Mouse (Mus musculus) kidney, embryonic 14.5 days (tissue): ENCODE results near the gene Kalrn. TPM values are rescaled to one million over a fixed set of nuclear protein-coding genes. Genes with fewer than 3 reads are reported as not detected.

ENCODE experiments used
- ATAC-seq: fragments of 200-750 bp; cut with Nextera tagmentation; 2 replicates; pipeline ENCODE4 v1.8.0; 2017; ENCODE audit warnings: moderate number of reproducible peaks, mild to moderate bottlenecking, moderate TSS enrichment, moderate library complexity; ENCODE audit not compliant: low FRiP score, low TSS enrichment
- H3K27ac ChIP-seq: fragments of 300-500 bp; sonication (generic); 2 replicates; pipeline ENCODE4 v1.5.1; 2014; ENCODE audit warnings: low read depth, mild to moderate bottlenecking, low read length, moderate library complexity, mixed read lengths
- H3K27me3 ChIP-seq: fragments of 300-500 bp; sonication (generic); 2 replicates; pipeline ENCODE4 v1.6.1; 2014; ENCODE audit warnings: mild to moderate bottlenecking, low read length; ENCODE audit not compliant: control insufficient read depth, insufficient read depth
- H3K36me3 ChIP-seq: fragments of 300-500 bp; sonication (generic); 2 replicates; pipeline ENCODE4 v1.6.1; 2014; ENCODE audit warnings: low read length, mixed read lengths; ENCODE audit not compliant: control insufficient read depth, insufficient read depth
- H3K4me1 ChIP-seq: fragments of 300-500 bp; sonication (generic); 2 replicates; pipeline ENCODE4 v1.6.1; 2014; ENCODE audit warnings: low read length, mixed read lengths; ENCODE audit not compliant: control insufficient read depth, insufficient read depth
- H3K4me2 ChIP-seq: fragments of 300-500 bp; sonication (generic); replicated peaks from 2 replicates; pipeline ENCODE4 v1.6.1; 2014; ENCODE audit warnings: low read depth, mild to moderate bottlenecking, low read length
- H3K4me3 ChIP-seq: fragments of 300-500 bp; sonication (generic); 2 replicates; pipeline ENCODE4 v1.5.1; 2014; ENCODE audit warnings: mild to moderate bottlenecking, low read length
- H3K9ac ChIP-seq: fragments of 300-500 bp; sonication (generic); 2 replicates; pipeline ENCODE4 v1.6.1; 2014; ENCODE audit warnings: low read depth, mild to moderate bottlenecking, low read length, moderate library complexity
- H3K9me3 ChIP-seq: fragments of 300-500 bp; sonication (generic); 2 replicates; pipeline ENCODE4 v1.6.1; 2016; ENCODE audit warnings: low read length; ENCODE audit not compliant: control insufficient read depth
- WGBS: fragments of 180-500 bp; shearing (Covaris S2); extraction: QIAGEN DNeasy Blood & Tissue Kit; methylation state at CpG from one replicate; pipeline ENCODE4 v1.1.7; 2014; 5-methylcytosine and 5-hydroxymethylcytosine counted together
- polyA plus RNA-seq: library from polyadenylated mRNA; unstranded; fragments of >200 nt; fragmentation: Nextera tagmentation; extraction: Ambion mirVana; gene quantifications from 2 replicates; pipeline ENCODE4 v1.2.1, GENCODE M21; 2014

Kalrn gene
- polyA plus RNA-seq, 1 experiment from 2014 or later: 16.0 TPM

DNA sequence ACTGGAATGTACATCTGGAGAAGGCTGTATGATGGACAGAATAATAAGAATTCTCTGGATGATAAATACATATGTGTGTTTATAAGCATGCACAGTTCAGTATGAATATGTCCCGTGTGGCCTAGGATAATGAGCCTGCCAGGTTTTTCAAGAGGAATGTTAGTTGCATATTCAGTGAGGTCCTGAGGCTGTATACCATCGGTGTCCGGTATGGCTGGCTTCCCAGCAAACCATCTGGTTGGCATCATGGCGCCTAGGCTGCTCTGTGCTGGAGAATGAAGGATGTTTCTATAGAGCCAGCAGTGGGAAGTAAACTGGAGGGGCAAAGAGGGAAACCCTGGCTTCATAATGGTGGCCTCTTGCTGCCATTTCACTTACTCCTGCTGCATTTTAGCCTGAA lies 510.0 kb downstream of the Kalrn start:
- peaks cover 6% of the 10 kb centered on the region for H3K4me1 ChIP-seq
- WGBS: 90% methylated on average over 4 of the region's 4 CpGs
- no peaks in the 10 kb centered on the region for H3K9me3 ChIP-seq
- H3K36me3 ChIP-seq: no peaks in the 10 kb centered on the region
- no peak overlapping the region for H3K4me3 ChIP-seq
- no peak for ATAC-seq
- no peak overlapping the region for H3K9ac ChIP-seq
- H3K27me3 ChIP-seq: no peaks in the 10 kb centered on the region
- H3K27ac ChIP-seq: no peak overlapping the region
- no peak overlapping the region for H3K4me2 ChIP-seq

DNA sequence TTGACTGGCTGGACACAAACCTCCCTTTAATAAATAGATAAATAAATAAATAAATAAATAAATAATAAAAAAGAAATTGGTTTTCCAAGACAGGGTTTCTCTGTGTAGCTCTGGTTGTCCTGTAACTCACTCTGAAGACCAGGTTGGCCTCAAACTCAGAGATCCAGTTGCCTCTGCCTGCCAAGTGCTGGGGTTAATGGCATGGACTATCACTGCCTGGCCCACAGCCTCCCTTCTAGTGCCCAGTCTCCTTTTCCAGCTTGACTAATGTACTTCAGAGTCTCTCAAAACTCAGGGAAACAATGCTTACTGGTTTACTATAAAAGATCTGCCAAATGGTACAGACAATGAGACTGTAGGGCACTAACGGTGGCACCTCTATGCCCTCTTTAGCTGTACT lies 511.7 kb downstream of the Kalrn start:
- no peaks in the 10 kb centered on the region for H3K36me3 ChIP-seq
- peaks cover 16% of the 10 kb centered on the region for H3K4me1 ChIP-seq
- 95% methylated on average over 1 of the region's 1 CpGs for WGBS
- H3K27ac ChIP-seq: no peak overlapping the region
- H3K27me3 ChIP-seq: no peaks in the 10 kb centered on the region
- no peak overlapping the region for H3K9ac ChIP-seq
- H3K4me2 ChIP-seq: no peak overlapping the region
- H3K9me3 ChIP-seq: no peaks in the 10 kb centered on the region
- no peak overlapping the region for H3K4me3 ChIP-seq
- ATAC-seq: no peak

DNA sequence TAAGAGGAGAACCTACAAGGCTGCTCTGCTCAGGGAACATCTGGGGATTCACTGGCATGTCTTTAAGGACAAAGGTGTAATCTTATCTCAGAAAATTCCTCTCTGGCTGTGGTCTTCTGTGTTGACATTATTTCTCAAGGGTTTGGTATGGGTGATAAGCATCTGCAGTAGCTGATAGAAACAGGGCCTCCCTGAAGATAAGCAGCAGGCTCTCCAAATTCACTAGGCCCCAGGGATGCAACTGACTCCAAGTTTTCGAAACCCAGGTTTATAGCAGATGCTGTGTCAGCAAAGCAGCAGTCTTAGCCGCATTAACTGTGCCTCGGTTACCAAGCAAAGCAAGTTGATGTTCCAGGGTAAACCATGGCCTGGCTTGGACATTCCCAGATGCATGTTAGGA lies 514.7 kb downstream of the Kalrn start:
- no peak for ATAC-seq
- WGBS: 37% methylated on average over 3 of the region's 3 CpGs
- H3K27ac ChIP-seq: no peak overlapping the region
- no peaks in the 10 kb centered on the region for H3K27me3 ChIP-seq
- H3K36me3 ChIP-seq: no peaks in the 10 kb centered on the region
- H3K9me3 ChIP-seq: no peaks in the 10 kb centered on the region
- peaks cover 20% of the 10 kb centered on the region for H3K4me1 ChIP-seq
- no peak overlapping the region for H3K9ac ChIP-seq
- H3K4me2 ChIP-seq: no peak overlapping the region
- no peak overlapping the region for H3K4me3 ChIP-seq

DNA sequence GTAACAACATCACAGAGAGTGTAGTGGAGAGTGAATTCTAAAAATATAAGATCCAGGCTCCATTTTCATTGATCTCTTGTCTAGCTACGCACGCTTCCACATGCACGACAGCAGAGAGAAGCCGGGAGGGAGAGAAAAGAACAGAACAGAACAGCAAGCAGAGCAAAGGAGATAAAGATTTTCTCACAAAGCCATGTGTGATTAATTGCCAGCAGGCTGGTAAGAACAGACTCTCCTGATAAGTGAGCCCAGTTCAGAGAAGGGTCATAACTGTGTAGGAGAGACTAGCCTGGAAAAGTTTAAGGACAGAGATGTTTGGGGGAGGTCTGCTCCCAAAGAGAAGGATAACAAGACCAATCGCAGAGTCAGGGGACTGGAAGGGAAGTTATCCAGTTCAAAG lies 515.9 kb downstream of the Kalrn start:
- 62% methylated on average over 5 of the region's 5 CpGs for WGBS
- no peak for ATAC-seq
- H3K9me3 ChIP-seq: no peaks in the 10 kb centered on the region
- H3K36me3 ChIP-seq: peaks cover 11% of the 10 kb centered on the region; the same call in 1 of the 2 replicates
- H3K27ac ChIP-seq: no peak overlapping the region
- H3K4me3 ChIP-seq: no peak overlapping the region
- H3K4me1 ChIP-seq: peaks cover 20% of the 10 kb centered on the region
- no peaks in the 10 kb centered on the region for H3K27me3 ChIP-seq
- no peak overlapping the region for H3K4me2 ChIP-seq
- H3K9ac ChIP-seq: no peak overlapping the region

DNA sequence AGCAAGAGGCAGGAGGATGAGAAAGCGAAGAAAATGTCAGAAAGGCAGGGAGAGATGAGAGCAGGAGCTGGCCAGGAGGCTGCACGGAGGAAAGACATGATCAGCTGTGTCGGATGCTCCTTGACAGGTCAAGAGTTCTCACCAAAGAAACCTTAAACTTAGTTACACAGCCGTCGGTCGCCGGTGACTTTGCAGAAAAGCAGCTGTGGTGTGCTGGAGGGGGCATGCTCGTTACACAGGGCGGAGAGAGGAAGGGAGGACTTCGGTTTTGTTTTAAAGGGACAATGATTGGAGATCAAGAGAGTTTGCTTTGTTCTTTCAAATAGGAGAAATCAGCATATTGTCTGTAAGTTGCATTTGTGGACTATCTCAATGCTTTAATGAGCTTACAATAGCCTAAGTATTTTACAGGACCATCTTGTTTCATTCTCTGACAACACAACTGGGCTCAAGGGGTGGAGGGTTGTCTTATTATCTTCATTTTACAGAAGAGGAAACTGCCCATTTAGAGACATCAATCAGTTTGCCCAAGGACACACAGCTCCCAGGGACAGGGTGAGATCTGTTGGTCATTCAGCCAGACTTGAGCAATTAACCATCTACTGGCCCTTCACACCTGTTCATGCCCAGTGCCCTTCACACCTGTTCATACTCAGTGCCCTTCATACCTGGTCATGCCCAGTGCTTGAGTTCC lies 516.8 kb downstream of the Kalrn start:
- Histone ChIP-seq H3K9ac (no peak overlapping the region), H3K27me3 (no peaks in the 10 kb centered on the region), H3K4me3 (no peak overlapping the region), H3K27ac (no peak overlapping the region), H3K36me3 (peaks cover 12% of the 10 kb centered on the region; the same call in 1 of the 2 replicates), H3K4me2 (no peak overlapping the region; the same call in 1 of the 2 replicates), H3K4me1 (peaks cover 20% of the 10 kb centered on the region), H3K9me3 (no peaks in the 10 kb centered on the region)
- peak; percentile 43; the same call in 1 of the 2 replicates for ATAC-seq
- WGBS: 29% methylated on average over 10 of the region's 10 CpGs

DNA sequence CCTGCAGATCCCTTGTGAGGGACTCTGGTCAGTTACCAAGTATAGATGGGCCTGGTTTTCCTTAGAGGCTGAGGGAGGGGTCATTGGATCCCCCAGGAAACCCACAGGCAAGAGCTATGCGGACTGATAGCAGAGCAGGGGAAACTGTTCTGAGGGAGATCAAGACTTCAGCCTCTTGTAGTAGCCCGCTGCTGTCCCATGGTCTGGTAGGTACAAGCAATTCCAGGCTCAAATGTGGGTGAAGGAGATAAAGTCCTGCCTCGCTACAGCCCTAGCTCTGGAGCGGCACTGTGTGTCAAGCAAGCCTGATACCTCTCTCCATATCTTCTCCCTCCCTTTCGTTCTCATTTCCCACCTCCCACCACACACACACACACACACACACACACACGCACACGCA lies 523.2 kb downstream of the Kalrn start:
- Histone ChIP-seq H3K9me3 (no peaks in the 10 kb centered on the region), H3K4me3 (no peak overlapping the region), H3K27me3 (no peaks in the 10 kb centered on the region), H3K9ac (0 out of 2 replicates have a peak overlapping the region, but pooled peaks have one; percentile 7), H3K4me1 (no peaks in the 10 kb centered on the region), H3K4me2 (no peak overlapping the region), H3K27ac (no peak overlapping the region), H3K36me3 (peaks cover 12% of the 10 kb centered on the region; the same call in 1 of the 2 replicates)
- no peak for ATAC-seq
- 81% methylated on average over 7 of the region's 7 CpGs for WGBS

DNA sequence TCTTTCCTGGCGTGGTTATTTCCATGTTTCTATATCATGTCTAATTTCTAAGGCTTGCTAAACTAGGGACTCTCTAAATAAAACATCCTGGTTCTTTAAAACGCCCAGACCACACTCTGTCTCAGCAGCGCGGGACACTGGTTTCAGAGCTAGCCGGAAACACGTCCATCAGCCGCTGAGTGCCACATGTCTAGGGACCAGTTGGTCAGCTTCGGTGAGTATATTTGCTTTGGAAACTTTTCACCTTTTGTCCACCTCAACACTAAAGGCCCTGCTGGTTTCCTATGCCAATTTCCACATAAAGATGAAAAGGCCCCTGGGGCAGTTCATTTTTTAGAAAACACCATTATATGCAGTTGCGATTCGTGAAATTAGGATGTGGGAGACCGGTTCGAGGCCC lies 524.0 kb downstream of the Kalrn start:
- ATAC-seq: no peak
- no peaks in the 10 kb centered on the region for H3K27me3 ChIP-seq
- no peak overlapping the region for H3K4me3 ChIP-seq
- 80% methylated on average over 12 of the region's 12 CpGs for WGBS
- H3K36me3 ChIP-seq: peaks cover 12% of the 10 kb centered on the region; the same call in 1 of the 2 replicates
- no peaks in the 10 kb centered on the region for H3K9me3 ChIP-seq
- no peak overlapping the region for H3K9ac ChIP-seq
- H3K4me1 ChIP-seq: no peaks in the 10 kb centered on the region
- no peak overlapping the region for H3K27ac ChIP-seq
- no peak overlapping the region for H3K4me2 ChIP-seq

DNA sequence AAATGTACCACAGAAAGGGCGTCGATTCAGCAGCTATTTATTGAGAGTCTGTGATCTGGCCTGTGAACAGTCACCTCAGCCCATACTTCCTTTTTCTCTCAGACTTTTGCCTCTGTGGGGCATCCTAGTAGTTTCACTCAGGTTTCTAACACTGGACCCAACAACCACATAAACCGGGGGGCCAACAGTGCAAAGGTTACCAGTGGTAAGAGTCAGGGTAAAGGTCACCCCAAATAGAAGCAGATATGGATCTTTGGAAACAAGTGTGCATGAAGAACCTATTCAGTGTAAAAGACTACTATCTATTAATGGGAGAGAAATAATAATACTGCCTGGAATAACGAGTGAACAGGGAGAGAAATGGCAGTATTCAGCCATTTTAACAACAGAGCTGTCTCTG lies 525.1 kb downstream of the Kalrn start:
- Histone ChIP-seq H3K9ac (no peak overlapping the region), H3K4me1 (no peaks in the 10 kb centered on the region), H3K36me3 (peaks cover 10% of the 10 kb centered on the region; the same call in 1 of the 2 replicates), H3K4me2 (no peak overlapping the region), H3K27ac (no peak overlapping the region), H3K27me3 (no peaks in the 10 kb centered on the region), H3K4me3 (no peak overlapping the region), H3K9me3 (no peaks in the 10 kb centered on the region)
- WGBS: 87% methylated on average over 4 of the region's 4 CpGs
- no peak for ATAC-seq

DNA sequence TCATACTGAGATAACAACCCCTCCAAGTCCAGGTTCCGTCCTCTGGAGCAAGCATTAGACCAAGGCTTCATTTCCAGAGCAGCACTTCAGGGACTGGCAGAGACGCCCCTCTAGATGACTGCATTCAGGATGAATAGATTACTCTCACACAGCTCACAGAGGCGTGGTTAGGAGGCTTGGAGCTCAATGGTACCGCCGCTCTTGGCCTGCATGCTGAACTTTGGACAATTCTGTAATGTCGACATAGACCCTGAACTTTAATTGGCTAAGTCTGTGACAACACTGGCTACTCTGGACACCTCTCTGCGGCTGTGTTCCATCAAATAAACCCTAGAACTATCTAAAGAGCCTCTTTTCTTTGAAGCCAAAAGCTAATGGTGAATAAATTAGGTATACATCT lies 525.8 kb downstream of the Kalrn start:
- Histone ChIP-seq H3K4me3 (no peak overlapping the region), H3K4me1 (no peaks in the 10 kb centered on the region), H3K36me3 (peaks cover 3% of the 10 kb centered on the region; the same call in 1 of the 2 replicates), H3K27me3 (no peaks in the 10 kb centered on the region), H3K9ac (no peak overlapping the region), H3K4me2 (no peak overlapping the region), H3K27ac (no peak overlapping the region), H3K9me3 (no peaks in the 10 kb centered on the region)
- 77% methylated on average over 7 of the region's 7 CpGs for WGBS
- no peak for ATAC-seq
